ENCODE assay signal across 19 mouse cellular contexts in the genomic region with DNA sequence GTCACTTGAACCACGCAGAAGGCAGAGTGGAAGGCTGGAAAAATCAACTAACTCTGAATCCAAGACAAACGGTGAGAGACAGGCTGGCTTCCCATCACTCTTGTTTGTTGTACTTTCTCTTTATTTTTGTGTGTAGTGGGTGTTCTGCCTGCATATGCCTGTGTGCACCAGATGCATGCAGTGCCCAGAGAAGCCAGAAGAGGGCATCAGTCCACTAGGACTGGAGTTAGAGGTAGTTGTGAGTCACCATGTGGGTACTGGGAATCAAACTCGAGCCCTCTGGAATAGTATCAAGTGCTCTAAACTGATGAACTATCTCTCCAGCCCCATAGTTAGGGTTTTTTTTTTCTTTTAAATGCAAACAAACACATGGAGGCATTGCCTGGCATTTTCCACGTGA. TPM values are rescaled to one million over a fixed set of nuclear protein-coding genes. Genes with fewer than 3 reads are reported as not detected.
A peak's percentile ranks its signal among the peaks of the same experiment; 100 is the strongest.
DNase-seq lines count a peak whose midpoint lies in the region; ATAC-seq and TF ChIP-seq lines count a peak whose summit lies in the region.
"Had no signal": no experiment of that assay in that cellular context is flagged by ENCODE, and none has a peak within 500 bp of the region (broad histone marks: within the 10 kb centered on the region; RNA-seq: fewer than 3 reads in every experiment).

No protein-coding gene starts in this region.

- peaks cover 62% of the 10 kb centered on the region for H3K36me3 ChIP-seq in G1E (replicated peaks)
- H3K36me3 ChIP-seq: hindbrain, embryonic 15.5 days; kidney, embryonic 15.5 days; liver, embryonic 13.5 days; midbrain, embryonic 15.5 days had no signal

- no peak overlapping the region for H3K27ac ChIP-seq in layer of hippocampus, adult 2 months
- H3K27ac ChIP-seq: hindbrain, embryonic 15.5 days; liver, embryonic 13.5 days; midbrain, embryonic 15.5 days had no signal

- no peak for DNase-seq in layer of hippocampus, adult 2 months (ENCODE audit: low spot score in 2 of 2)
- no peak for DNase-seq in layer of hippocampus, postnatal 14 days (ENCODE audit: low spot score in 2 of 2)
- peak; percentile 10 for DNase-seq in thymus, postnatal 25 days
- DNase-seq in thymus, postnatal 36 days, result no peak
- DNase-seq in G1E (ENCODE audit: low spot score), result no peak
- DNase-seq in kidney, adult 8-10 months, result no peak
- no peak for DNase-seq in urinary bladder, postnatal 36 days (ENCODE audit: low spot score in 2 of 2)
- DNase-seq: cerebellum, adult 9-10 months; embryo, embryonic 11 days; layer of hippocampus, adult 9-11 months; liver, embryonic 13.5 days; right cerebral cortex, postnatal 25 days; thymus, adult 2 months had no signal

- H3K4me3 ChIP-seq in layer of hippocampus, adult 2 months, result no peak overlapping the region
- no peak overlapping the region for H3K4me3 ChIP-seq in G1E (ENCODE audit: low read depth, low read length)
- H3K4me3 ChIP-seq: hindbrain, embryonic 15.5 days; kidney, embryonic 15.5 days; liver, embryonic 13.5 days; midbrain, embryonic 15.5 days had no signal

- ATAC-seq in G1E (ENCODE audit: extremely low read depth, insufficient number of reproducible peaks, low FRiP score, poor library complexity, severe bottlenecking), result no peak
- ATAC-seq in megakaryocyte progenitor cell, adult 5-6 weeks (replicated peaks; ENCODE audit: poor library complexity), result 0 out of 2 replicates have a peak, but pooled peaks have one; percentile 44
- ATAC-seq: activated CD4-positive, CD25-positive, alpha-beta regulatory T cell, adult 4 months; forebrain, embryonic 14.5 days; midbrain, embryonic 15.5 days had no signal

- TF ChIP-seq CTCF in layer of hippocampus, adult 2 months (conservative IDR thresholded peaks at IDR 0.05), result peak; percentile 54
- 0 out of 2 replicates have a peak, but pooled peaks have one; percentile 9 for TF ChIP-seq CTCF in G1E (IDR thresholded peaks at IDR 0.05; ENCODE audit: low read depth, low read length)

- no peaks in the 10 kb centered on the region for H3K9me3 ChIP-seq in G1E (replicated peaks)
- H3K9me3 ChIP-seq: hindbrain, embryonic 15.5 days; kidney, embryonic 15.5 days; liver, embryonic 13.5 days; midbrain, embryonic 15.5 days had no signal

- H3K4me1 ChIP-seq in G1E (ENCODE audit: insufficient read depth, low read depth, low read length), result peaks cover 9% of the 10 kb centered on the region; the same call in 1 of the 2 replicates
- H3K4me1 ChIP-seq: midbrain, embryonic 15.5 days had no signal

- H3K27me3 ChIP-seq in G1E (ENCODE audit: insufficient read depth, low read length), result peaks cover 4% of the 10 kb centered on the region; the same call in 1 of the 2 replicates
- H3K27me3 ChIP-seq: hindbrain, embryonic 15.5 days; kidney, embryonic 15.5 days; midbrain, embryonic 15.5 days had no signal

RNA-seq across cellular contexts. Expression of a gene that starts 42.4 kb away (rescaled TPM):
- 1 to 10 TPM; 6.8 to 7.7 TPM for total RNA-seq in layer of hippocampus, adult 2 months (2021)
- total RNA-seq in layer of hippocampus, postnatal 14 days (2021), result 1 to 10 TPM; 7.0 to 7.6 TPM
- total RNA-seq in G1E (2014; fragmentation: Nextera tagmentation), result 264 and 265 TPM in 2 replicates
- total RNA-seq in G1E (2017), result 127 and 145 TPM in 2 replicates
- polyA plus RNA-seq in G1E (2012), result 1,748 and 2,211 TPM in 2 replicates
- 11.2 and 19.8 TPM in 2 replicates for total RNA-seq in megakaryocyte progenitor cell, adult 5-6 weeks (2015)
- 6.0 and 10.1 TPM in 2 replicates for total RNA-seq in megakaryocyte progenitor cell, adult 5-6 weeks (2017)
- polyA plus RNA-seq: activated CD4-positive, CD25-positive, alpha-beta regulatory T cell, adult 4 months had no signal

Comparison
In these comparisons a context has a peak if more than half of its experiments do, and no peak if none do; other contexts are left out.
1. RNA of a gene that starts 42.4 kb away (total RNA-seq): 127 to 265 TPM in G1E; 6.0 to 19.8 TPM in megakaryocyte progenitor cell, adult 5-6 weeks, 6.8 to 7.7 TPM in layer of hippocampus, adult 2 months and 7.0 to 7.6 TPM in layer of hippocampus, postnatal 14 days; every median in the first group is over 4 times any median in the second.